In genomic region chr6:113346897-113347296, GRCm38 (mm10) we compare ENCODE assay signal across 12 mouse cellular contexts.
"Had no signal": no experiment of that assay in that cellular context is flagged by ENCODE, and none has a peak within 500 bp of the region (broad histone marks: within the 10 kb centered on the region; RNA-seq: fewer than 3 reads in every experiment).

No protein-coding gene starts in this region.

- DNase-seq: left cerebral cortex, postnatal 4 days; liver; liver, embryonic 13.5 days; liver, postnatal 0 days; lung, adult 18-20 months; lung, adult 2 months; lung, embryonic 14.5 days; lung, postnatal 10 days; lung, postnatal 14 days; lung, postnatal 36 days; lung, postnatal 4 days; midbrain, embryonic 14.5 days had no signal
